Mouse (Mus musculus): ENCODE measurements around the gene Epas1. TPM values are rescaled to one million over a fixed set of nuclear protein-coding genes. Genes with fewer than 3 reads are reported as not detected.

Gene Epas1
- total and polyA plus RNA-seq, 2 experiments from 2014 or later, result 4.7 to 14.3 TPM

GRCm38 (mm10) chr17:86876940-86877339, 123.4 kb downstream of the Epas1 start:
- Histone ChIP-seq H3K4me1 (ENCODE audit: insufficient read depth) (no peaks in the 10 kb centered on the region), H3K36me3 (ENCODE audit: insufficient read depth) (no peaks in the 10 kb centered on the region), H3K27me3 (ENCODE audit: insufficient read depth, low read length) (no peaks in the 10 kb centered on the region), H3K27ac (ENCODE audit: low read depth, low read length) (no peak overlapping the region), H3K4me2 (ENCODE audit: low read depth) (no peak overlapping the region), H3K4me3 (ENCODE audit: low read depth, low read length) (no peak overlapping the region), H3K9ac (no peak overlapping the region), H3K9me3 (ENCODE audit: low read length) (no peaks in the 10 kb centered on the region)
- DNase-seq (no peak), ATAC-seq (no peak)
- WGBS, result 86% methylated on average over 9 of the region's 9 CpGs
- no peak for TF ChIP-seq CTCF (IDR thresholded peaks at IDR 0.05; ENCODE audit: low read depth)

GRCm38 (mm10) chr17:86877747-86878146, 124.2 kb downstream of the Epas1 start:
- no peak overlapping the region for H3K27ac ChIP-seq (ENCODE audit: low read depth, low read length)
- no peak overlapping the region for H3K9ac ChIP-seq
- H3K4me3 ChIP-seq (ENCODE audit: low read depth, low read length), result no peak overlapping the region
- no peaks in the 10 kb centered on the region for H3K4me1 ChIP-seq (ENCODE audit: insufficient read depth)
- H3K9me3 ChIP-seq (ENCODE audit: low read length), result no peaks in the 10 kb centered on the region
- H3K36me3 ChIP-seq (ENCODE audit: insufficient read depth), result no peaks in the 10 kb centered on the region
- no peak overlapping the region for H3K4me2 ChIP-seq (ENCODE audit: low read depth)
- no peaks in the 10 kb centered on the region for H3K27me3 ChIP-seq (ENCODE audit: insufficient read depth, low read length)
- WGBS, result 87% methylated on average over 2 of the region's 2 CpGs
- TF ChIP-seq CTCF (IDR thresholded peaks at IDR 0.05; ENCODE audit: low read depth), result no peak
- no peak for DNase-seq
- ATAC-seq, result no peak

- WGBS, result 16% methylated on average over 10 of the region's 10 CpGs
- Histone ChIP-seq H3K9me3 (ENCODE audit: low read length) (no peaks in the 10 kb centered on the region), H3K9ac (no peak overlapping the region), H3K4me1 (ENCODE audit: insufficient read depth) (no peaks in the 10 kb centered on the region), H3K4me3 (ENCODE audit: low read depth, low read length) (no peak overlapping the region), H3K27me3 (ENCODE audit: insufficient read depth, low read length) (no peaks in the 10 kb centered on the region), H3K27ac (ENCODE audit: low read depth, low read length) (no peak overlapping the region), H3K36me3 (ENCODE audit: insufficient read depth) (no peaks in the 10 kb centered on the region), H3K4me2 (ENCODE audit: low read depth) (peak overlapping the region; percentile 8; the same call in 1 of the 2 replicates)
- DNase-seq (no peak), ATAC-seq (no peak)
- TF ChIP-seq CTCF (IDR thresholded peaks at IDR 0.05; ENCODE audit: low read depth), result no peak
Measured at GRCm38 (mm10) chr17:86880056-86880455, 126.6 kb downstream of the Epas1 start.

- Histone ChIP-seq H3K36me3 (ENCODE audit: insufficient read depth) (no peaks in the 10 kb centered on the region), H3K9me3 (ENCODE audit: low read length) (no peaks in the 10 kb centered on the region), H3K27me3 (ENCODE audit: insufficient read depth, low read length) (no peaks in the 10 kb centered on the region), H3K9ac (no peak overlapping the region), H3K4me1 (ENCODE audit: insufficient read depth) (no peaks in the 10 kb centered on the region), H3K4me3 (ENCODE audit: low read depth, low read length) (no peak overlapping the region), H3K27ac (ENCODE audit: low read depth, low read length) (no peak overlapping the region), H3K4me2 (ENCODE audit: low read depth) (peak overlapping the region; percentile 8; the same call in 1 of the 2 replicates)
- no peak for TF ChIP-seq CTCF (IDR thresholded peaks at IDR 0.05; ENCODE audit: low read depth)
- DNase-seq (no peak), ATAC-seq (no peak)
- 91% methylated on average over 4 of the region's 4 CpGs for WGBS
Measured at GRCm38 (mm10) chr17:86880461-86881044, 127.1 kb downstream of the Epas1 start.

Other genes with a start within 250 kb of the Epas1 start
- gene Gm10309, start 248.5 kb upstream of the Epas1 start, total RNA-seq (2014; rRNA removed), result not detected in 2 replicates
- 0.22 TPM in 1 of 2 replicates, not detected in the other for gene Gm10309, start 248.5 kb upstream of the Epas1 start, polyA plus RNA-seq (2015; fragmentation: Nextera tagmentation; extraction: Ambion mirVana)
- gene Tmem247, start 163.6 kb downstream of the Epas1 start, total RNA-seq (2014; rRNA removed), result not detected in 2 replicates
- gene Tmem247, start 163.6 kb downstream of the Epas1 start, polyA plus RNA-seq (2015; fragmentation: Nextera tagmentation; extraction: Ambion mirVana), result not detected in 2 replicates
- not detected in 2 replicates for gene Atp6v1e2, start 194.2 kb downstream of the Epas1 start, total RNA-seq (2014; rRNA removed)
- 0.15 and 0.21 TPM in 2 replicates for gene Atp6v1e2, start 194.2 kb downstream of the Epas1 start, polyA plus RNA-seq (2015; fragmentation: Nextera tagmentation; extraction: Ambion mirVana)
- gene Rhoq, start 209.4 kb downstream of the Epas1 start, total RNA-seq (2014; rRNA removed), result 17.9 and 18.2 TPM in 2 replicates
- gene Rhoq, start 209.4 kb downstream of the Epas1 start, polyA plus RNA-seq (2015; fragmentation: Nextera tagmentation; extraction: Ambion mirVana), result 2.7 and 4.0 TPM in 2 replicates